Mouse (Mus musculus) Muller cell, postnatal 12 days (primary cell): ENCODE measurements around the gene Adad1.

Experiments
- DNase-seq: peaks from one replicate; pipeline ENCODE4 v3.0.0-alpha.2; 2015; ENCODE audit errors: inconsistent ontology term

The Adad1 gene

GRCm38 (mm10) chr3:37169283-37169682 is 106.0 kb downstream of the Adad1 start:
- no peak for DNase-seq
